Mouse (Mus musculus) cerebellum, adult 11 months (tissue): ENCODE results near the gene Grik3.
A peak's percentile ranks its signal among the peaks of the same experiment; 100 is the strongest.

ENCODE experiments used
- DNase-seq: peaks from one replicate; pipeline ENCODE4 v3.0.0; 2022

Grik3 gene

DNA sequence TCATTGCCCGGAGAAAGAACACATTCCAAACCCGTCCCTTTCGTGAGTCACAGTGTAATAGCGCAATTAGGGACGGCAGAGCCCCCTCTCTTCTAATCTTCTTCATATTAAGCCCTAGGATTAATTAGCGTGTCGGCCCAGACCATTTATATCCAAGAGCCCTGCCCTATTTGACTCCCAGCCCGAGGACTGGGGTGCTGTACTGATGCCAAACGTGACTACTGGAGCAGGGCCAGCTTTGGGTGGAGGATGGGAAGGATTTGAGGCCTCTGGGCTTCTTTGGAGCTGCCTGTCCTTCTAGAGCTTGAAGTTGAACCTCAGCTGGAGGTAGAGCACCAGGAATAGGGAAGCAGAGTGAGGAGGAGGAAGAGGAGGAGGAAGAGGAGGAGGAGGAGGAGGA lies 2.2 kb downstream of the Grik3 start:
- DNase-seq, result no peak

DNA sequence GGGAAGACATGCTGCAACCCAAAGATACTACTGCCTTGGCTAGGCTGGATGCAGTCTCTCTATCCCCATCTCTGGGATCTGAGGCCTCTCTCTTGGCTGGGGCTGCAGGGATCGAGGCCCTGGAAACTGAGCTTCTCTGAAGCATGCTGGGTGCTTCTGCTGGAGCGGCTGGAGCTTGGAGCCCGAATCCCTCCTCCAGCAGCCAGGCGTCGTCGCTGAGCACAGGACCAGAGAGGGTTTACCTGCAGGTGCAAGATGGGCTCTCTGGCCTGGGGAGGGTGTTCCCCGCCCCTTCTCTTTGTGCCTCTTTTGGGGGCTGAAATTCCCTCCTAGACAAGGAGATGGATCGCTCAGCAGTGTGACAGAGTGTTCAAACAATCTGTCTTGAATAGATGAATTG lies 2.6 kb downstream of the Grik3 start:
- no peak for DNase-seq

DNA sequence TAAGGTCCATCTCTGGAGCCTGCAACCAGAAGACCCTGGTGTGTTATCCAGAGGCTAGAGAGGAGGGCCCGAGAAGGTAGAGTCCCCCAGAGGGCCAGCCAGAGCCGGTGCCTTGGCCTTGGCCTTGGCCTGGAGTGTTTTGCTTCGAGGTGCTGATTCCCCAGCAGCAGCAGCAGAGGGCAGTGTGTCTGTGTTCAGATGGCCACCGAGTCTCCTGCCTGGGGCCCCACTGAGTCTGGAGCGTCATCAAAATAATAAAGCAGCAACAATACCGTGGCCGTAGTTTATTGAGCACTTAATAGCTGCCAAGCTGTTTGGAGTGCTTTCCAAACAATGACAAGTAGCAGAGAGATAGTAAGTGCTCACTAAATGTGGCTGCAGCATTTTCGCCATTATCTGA lies 5.0 kb downstream of the Grik3 start:
- no peak for DNase-seq

DNA sequence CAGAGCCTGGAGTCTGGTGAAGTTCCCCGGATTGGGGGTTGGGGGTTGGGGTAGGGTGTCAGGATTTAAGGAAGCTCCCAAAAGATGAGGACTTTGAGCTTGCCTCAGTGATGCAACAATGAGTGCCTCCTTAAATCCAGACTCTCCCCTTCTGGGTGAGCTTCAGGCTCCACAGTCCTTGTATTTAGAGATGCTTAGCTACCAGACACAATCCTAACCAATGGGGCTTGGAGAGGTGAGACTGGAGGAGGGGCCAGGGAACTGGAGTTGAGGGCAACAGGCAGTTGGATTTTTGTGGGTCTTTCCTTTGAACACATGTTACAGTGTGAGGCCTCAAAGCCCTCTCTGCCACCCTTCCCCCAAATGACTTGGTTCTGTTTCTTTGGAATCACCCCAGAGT lies 6.5 kb downstream of the Grik3 start:
- DNase-seq, result no peak

DNA sequence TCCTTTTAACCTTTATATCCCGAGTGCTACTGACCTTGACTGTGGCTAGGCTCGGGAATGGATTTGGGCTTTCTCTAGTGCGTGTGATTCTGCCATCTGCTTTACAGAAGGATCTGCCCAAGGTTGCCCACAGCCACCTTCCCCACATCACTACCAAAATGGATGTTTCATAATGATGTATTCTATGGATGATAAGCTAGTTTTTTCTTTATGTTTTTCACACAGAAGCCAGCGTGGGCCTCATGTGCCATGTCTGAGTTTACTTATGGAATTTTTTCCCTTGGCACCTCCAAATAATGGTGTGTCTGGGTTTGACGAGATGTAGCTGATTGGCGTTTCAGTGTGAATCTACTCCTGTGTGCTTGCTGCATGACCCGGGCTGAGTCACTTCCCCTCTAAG lies 7.0 kb downstream of the Grik3 start:
- no peak for DNase-seq

DNA sequence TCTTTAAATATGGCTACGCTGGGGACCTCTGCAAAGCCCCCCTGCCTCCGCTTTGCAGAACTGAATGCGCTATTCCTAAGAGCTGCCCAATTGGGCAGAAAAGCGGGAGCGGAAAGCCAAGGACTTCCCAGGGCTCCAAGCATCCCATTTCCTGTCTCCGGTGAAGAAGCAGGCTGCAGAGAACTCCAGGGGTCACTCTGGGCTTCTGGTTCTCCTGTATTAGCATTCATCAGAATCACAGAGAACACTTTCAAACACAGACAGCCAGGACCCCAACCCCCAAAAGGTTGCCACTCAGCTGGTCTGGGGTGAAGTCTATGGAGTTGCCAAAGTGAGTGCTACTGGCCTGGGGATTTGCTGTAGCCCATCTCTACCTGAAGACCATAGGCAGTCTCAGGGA lies 8.4 kb downstream of the Grik3 start:
- DNase-seq, result no peak

DNA sequence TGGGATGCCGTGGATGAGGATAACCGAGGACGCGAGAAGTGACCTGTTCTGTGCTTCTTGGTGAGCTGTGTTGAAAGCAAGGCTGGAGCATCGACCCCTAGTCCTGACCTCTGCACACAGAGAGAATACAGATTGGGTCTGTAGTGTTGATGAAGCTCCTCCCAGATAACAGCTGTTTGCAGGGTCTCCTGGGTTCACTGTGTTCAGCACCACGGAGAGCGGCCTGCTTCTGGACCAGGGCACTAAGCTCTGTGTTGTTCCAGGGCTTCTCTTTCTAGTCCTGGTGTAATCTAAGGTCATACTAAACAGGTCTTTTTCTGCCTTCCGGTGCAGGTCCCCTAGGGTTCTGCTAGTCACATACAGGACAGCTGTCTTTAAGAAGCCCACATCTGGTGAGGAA lies 12.4 kb downstream of the Grik3 start:
- no peak for DNase-seq

DNA sequence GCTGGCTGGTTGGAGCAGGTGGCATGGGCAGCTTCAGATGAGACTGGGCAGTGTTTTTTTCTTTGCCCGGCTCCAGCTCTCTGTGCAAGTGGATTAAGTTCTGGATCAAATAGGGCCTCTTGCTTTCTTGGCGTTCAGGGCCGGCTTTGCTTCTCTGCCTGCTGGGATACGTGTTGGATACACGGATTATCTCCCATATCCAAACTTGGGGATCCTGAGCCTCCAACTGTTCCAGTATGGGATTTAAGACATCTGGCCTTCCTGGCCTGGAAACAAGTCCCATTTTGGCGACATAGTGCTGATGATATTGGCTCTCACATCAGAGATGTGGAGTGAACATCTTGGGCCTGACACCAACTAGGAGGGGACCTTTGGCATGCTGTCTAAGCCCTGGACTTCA lies 21.9 kb downstream of the Grik3 start:
- no peak for DNase-seq

DNA sequence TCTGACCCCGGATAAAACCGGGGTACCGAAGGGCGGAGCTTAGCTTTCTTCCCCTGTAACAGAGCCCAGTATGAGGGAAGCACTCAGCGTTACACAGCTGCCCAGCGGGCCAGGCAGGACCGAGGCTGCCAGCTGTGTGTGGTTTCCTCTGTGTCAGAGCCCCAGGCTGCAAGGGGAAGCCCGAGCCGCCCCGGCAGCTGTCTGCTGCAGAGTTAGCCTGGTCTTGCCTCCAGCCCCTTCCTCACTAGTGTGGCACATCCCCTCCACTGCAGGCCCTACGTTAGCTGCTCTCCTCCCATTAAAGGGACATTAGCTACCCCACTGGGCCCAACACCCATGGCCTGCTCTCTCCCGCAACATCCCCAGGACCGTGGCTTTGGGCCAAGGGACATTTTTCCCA lies 25.1 kb downstream of the Grik3 start:
- no peak for DNase-seq

DNA sequence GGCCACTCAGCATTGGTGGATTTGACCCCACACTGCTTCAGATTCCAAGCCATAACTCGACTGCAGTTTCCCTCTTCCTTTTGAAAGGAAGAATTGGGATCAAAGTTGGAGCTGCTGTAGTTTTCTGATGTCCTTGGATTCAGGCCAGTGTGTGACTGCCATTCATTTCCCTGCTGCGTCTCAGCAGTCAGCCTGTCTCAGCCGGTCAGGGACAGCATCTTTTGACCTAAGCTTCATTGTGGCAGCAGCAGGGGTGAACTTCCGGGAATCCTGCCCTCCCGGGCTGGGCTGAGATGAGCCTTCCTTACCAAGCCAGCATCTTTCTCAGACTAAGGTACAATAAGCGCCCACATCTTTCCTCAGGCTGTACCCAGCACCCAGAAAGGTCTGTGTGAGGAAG lies 26.1 kb downstream of the Grik3 start:
- no peak for DNase-seq

DNA sequence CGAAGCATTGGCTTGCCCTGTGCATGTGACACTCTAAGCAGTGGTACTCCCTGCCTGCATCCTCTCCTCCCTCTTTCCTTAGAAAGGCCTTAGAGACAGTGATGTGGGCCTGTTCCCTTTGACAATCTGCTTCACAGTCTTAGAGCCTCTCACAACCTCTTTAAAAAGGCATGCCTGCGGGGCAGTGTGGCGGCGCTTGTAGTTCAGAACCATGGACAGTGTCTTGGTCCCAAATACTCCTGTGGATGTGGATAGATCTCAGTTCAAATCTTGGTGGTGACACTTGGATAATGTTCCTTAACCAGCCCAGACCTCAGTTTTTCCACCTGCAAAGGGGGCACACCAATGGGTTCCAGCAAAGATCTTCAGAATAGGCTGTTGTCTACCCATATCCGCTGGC lies 28.4 kb downstream of the Grik3 start:
- DNase-seq, result no peak

DNA sequence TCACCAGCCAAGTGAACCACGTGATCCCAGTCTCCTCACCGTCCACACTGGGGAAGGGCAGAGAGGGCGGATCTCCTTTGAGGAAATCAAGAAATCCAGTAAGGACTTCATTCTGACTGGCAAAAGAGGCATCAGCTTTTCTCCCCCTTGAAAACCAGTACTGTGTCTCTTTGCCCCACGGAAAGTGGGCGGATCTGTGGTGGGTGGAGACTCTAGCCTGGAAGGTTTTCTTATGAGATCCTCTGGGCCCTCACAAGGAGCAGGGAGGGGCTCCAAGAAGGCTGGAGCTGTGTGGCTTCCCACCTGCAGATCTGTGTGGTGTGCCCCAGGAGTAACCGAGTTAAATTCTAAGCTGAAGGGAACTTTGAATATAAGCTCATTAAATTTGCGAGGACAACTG lies 32.4 kb downstream of the Grik3 start:
- DNase-seq, result no peak

DNA sequence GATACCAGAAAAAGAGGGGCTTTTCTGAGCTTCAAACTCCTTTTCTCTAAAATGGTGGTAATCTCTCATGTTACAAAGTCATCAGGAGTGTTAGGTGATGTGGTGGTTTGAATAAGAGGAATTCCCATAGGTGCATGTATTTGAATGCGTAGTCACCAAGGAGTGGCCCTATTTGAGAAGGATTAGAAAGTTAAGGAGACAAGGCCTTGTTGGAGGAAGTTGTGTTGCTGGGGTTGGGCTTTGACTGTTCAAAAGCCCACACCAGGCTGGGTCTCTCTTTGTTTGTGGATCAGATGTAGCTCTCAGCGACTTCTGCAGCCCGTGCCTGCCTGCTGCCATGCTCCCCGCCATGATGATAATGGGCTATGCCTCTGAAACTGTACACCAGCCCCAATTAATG lies 34.8 kb downstream of the Grik3 start:
- no peak for DNase-seq

DNA sequence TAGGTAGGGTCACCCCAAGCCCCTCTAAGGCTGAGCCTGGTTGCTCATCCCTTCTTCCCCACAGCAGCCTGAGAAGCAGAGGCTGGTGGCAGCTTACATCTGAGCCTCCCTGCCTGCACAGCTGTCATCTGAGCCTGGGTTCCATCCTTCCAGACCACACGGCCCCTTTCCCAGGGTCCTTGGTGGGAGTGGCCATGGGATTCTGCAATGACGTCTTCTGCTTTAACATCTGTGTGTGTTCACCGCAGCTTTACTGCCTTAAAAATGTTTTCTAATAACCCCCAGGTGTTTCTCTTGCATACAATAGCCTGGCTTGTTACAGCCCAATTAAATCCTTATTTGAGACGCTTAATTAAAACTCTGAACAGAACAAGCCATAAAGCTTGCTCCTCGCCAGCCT lies 35.9 kb downstream of the Grik3 start:
- DNase-seq, result no peak

DNA sequence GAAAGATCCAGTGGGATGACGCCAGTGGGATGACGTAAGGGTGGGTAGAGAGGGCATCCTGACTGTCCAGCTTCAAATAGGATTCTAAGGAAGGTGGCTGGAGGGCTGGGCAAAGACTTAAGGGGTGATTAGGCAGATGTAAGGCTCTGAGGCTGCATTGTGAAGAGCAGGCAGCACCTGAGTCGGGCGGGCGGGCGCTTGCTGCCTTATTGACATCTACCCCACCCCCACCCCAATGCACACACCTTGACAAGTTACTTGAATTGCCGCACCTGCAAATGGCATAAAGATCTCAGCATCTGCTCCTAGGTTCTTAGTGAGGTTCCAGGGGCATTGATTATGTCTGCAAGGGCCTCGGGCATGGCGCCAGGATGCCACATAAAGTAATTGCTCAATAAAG lies 43.5 kb downstream of the Grik3 start:
- no peak for DNase-seq

DNA sequence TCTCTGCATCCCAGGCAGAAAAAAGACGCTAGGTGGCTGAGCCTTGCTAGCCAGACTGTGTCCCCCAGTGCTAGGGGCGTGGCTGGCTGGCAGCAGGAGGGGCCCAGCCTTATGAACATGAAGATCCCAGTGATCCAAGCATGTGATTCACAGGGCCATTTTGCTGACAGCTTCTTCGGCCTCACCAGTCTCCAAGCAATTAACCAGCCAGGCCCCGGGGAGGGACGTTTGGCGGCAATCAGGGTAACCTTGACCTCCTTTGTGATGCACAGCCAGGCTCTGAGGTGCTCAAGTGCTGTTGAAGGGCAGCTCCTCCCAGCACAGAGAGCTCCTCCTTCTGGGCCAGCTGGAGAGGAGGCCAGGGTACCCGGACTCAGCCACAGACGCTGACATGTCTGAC lies 43.9 kb downstream of the Grik3 start:
- peak; percentile 22 for DNase-seq

DNA sequence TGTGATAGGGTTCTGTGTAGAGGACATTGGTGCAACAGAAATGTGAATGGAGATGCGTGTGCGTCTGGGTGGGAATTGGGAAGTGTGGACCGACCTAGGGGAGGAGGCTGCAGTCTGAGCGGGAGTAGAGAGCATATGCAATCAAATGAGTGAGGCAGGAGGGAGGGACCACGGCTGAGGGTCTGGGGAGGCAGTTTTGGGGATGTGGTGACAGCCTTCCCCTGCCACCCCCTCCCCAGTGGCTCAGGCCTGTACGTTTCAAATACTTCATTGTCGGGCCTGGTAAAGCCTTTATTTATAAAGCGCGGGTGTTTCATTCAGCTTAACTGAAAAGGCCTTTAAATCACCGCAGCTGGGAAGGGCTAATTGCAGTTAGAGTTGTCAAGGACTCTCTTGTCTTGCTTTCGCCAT lies 44.5 kb downstream of the Grik3 start:
- DNase-seq, result no peak

DNA sequence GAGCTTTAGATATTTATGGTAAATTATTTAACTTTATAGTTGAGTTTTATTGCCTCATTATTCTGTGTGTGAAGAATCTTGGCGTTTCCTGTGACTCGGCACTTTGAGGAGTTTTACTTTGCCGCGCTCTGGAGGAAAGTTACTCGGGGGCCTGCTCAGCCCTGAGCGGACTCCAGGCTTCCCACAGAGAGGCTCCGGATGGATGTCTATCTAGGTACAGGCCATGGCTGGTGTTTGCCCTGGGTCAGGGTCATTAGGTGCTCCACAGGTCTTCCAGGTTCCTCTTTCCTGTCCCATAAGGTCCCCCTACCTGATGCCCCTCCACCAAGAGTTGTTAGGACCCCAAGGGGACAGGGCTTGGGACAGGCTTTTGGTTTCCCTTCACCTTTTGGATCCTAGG lies 45.0 kb downstream of the Grik3 start:
- no peak for DNase-seq

DNA sequence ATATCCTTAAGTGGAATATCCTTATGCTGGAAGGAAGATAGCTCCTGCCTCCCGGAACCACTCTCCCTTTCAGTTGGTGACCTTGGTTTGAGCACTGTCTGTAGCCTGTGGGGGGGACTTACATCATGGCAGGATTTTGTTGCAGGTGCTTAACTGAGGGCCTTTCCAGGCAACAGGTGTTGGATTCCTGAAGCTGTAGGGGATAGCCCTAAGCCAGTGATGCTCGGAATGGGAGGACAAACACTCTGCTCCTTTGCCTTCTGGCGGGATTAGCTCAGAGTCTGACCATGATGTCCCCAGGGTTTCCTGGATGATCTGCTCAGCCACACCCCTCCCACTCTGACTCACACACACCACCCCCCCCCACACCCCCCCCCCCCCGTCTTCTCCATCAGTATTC lies 45.5 kb downstream of the Grik3 start:
- no peak for DNase-seq

DNA sequence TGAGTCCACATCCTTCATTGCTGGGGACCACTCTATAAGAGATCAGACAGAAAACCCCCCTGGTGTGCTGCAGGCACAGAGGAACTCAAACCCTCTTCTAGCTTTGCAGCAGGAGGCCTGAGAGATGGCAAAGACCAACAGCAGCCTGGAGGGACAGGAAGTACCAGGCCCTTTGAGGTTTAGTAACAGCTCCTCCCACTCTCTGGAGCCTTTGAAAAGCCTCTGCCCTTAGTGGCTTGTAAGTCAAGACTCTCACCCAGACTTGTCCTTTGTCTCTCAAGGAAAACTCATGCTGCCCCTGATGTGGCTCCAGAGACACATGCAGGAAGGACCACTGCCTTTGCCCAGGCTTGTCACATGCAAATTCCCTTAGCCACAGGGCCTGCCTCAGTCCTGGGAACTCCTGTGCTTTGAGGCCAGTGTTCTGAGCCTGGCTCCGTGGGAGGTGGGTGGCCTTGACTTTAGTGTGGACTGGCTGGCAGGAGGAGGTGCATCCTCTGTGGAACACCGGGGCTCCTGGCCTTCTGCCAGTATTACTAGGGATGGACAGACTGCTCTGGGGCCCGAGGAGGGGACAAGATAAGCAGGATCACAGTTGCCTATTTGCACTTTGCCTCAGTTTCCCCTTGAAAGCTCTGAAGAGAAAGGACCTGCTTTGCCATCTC lies 47.9 kb downstream of the Grik3 start:
- no peak for DNase-seq

DNA sequence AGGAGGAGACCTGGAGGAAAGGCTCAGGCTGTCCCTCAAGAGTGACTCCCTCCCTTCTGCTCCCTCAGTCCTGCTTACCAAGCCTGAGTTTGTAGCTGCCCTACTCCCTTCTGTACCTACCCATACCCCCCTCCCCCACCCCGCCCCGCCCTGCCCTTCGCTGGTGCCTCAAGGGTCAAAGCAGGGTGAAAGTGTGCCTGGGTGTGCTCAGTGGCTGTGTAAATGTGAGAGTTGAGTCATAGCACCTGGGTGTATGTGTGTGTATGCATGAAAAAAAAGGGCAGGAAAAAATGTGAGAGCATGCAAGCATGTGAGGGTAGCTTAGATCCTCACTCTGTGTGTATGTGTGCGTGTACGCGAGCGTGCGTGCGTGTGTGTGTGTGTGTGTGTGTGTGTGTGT lies 49.1 kb downstream of the Grik3 start:
- no peak for DNase-seq

DNA sequence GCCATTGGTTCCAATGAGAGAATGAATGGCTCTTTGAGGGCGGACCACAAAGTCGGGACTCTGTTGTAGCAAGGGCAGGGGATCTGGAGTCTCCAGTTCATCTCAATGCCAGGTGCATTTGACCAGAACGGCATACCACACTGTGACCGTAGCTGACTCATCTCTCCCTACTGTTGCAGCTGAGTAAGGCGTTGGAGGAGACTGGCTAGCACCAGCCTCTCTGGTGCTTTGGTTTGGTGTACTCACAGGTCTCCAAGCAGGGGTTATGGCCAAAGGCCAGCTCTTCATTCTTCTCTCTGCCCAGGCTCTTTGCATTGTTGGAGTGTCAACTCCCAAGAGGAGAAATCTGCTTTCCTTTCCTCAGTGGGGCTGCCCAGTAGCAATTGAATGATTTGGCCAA lies 52.7 kb downstream of the Grik3 start:
- DNase-seq, result no peak

DNA sequence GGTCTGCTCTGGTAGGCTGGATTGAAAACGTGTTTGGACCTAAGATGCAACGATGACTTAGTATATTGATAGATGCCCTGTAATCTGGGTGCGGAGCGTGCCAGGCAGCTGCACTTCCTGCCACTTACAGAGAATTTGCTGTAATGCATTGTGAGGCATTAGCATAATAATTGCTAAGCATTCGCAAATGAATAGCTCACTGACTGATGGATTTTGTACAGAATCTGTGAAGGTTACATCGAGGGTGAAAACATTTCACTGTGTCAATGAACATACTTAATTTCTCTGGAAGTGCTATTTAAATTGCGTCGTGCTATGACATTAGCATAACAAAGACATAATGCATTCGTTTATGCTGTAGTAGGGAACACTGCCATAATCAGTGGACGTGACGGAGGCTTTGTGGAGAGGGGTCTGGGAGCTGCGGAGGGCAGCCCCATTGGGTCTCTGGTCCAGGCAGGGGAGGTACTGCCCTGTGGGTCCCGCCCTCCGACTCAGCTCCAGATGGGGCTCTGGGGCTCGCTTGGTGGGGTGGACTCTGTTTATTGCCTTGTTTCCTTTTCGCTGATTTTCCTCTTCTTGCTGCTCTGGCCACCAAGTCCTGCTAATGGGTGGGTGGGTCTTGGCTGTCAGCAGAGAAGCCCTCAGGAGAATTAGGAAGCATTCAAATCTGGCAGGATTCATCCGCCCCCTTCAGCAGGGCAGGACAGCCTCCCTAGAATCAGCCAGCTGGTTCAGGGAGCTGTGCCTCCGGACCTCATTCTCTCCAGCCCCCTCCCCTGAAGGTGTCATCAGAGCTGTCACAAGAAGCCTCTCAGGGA lies 54.7 kb downstream of the Grik3 start:
- DNase-seq, result no peak

DNA sequence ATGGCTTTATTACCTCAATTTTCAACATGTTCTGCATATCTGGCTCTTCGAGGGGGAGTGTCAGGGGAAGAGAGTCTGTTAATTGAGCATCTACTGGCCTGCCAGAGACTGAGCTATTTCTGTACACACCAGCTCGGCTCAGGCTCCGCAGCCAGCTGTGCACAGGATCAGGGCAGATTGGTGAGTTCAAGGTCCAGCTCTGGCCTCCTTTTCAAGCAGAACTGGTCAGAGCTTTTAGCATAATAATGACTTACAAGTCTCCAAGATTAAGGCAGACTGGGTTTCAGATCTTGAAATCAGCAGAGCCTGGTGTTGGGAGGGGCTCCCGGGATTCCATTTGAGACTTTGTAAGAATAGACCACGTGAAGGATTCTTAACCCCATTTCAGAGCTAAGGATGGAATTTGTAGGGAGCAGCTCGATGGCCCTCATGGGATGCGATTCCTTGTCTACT lies 55.3 kb downstream of the Grik3 start:
- DNase-seq, result no peak

DNA sequence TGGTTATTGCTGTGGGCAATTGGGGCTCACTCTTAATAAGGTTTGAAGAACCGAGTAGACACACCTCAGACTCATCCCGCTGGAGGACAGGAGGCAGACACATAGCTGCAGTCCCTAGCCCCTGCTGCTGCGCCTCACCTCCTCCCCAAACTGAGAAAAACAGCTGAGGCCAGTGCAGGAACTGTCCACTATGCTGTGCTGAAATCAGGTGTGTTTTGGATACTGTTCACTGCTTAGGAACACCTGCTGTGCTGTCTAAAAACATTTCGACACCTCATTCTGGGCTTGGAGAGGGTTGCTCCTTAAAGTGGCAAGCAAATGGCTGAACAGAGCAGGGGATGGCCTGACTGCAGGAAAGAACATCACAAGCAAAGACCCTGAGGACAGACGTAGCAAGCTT lies 57.7 kb downstream of the Grik3 start:
- no peak for DNase-seq
